Mouse (Mus musculus) bone marrow, adult 2 months (tissue): ENCODE measurements around the gene Pus7l. TPM values are rescaled to one million over a fixed set of nuclear protein-coding genes. Genes with fewer than 3 reads are reported as not detected.
"Not testable (repeated sequence)": the region's sequence is repeated elsewhere in the genome, so short reads cannot be mapped to it uniquely, and the experiment has no call there.

ENCODE experiments used
- H3K27ac ChIP-seq: fragments of 200-500 bp; 2 replicates; pipeline ENCODE4 v1.5.1; 2012; ENCODE audit warnings: low read depth, mild to moderate bottlenecking, control low read depth, inconsistent platforms, low read length; ENCODE audit not compliant: control insufficient read depth, poor library complexity, insufficient read depth
- H3K4me1 ChIP-seq: fragments of 200-500 bp; 2 replicates; pipeline ENCODE4 v1.6.1; 2011; ENCODE audit warnings: low read length; ENCODE audit not compliant: control insufficient read depth, insufficient read depth
- H3K4me3 ChIP-seq: fragments of 200-500 bp; replicated peaks from 2 replicates; pipeline ENCODE3; 2011; ENCODE audit warnings: mild to moderate bottlenecking, low read depth, low read length, control low read depth; ENCODE audit not compliant: control insufficient read depth
- CTCF ChIP-seq: fragments of 200-500 bp; IDR thresholded peaks from 2 replicates; pipeline ENCODE4 v1.5.1; 2011; ENCODE audit warnings: low read length, control low read depth; ENCODE audit not compliant: control insufficient read depth, insufficient read depth
- POLR2A ChIP-seq: fragments of 200-500 bp; IDR thresholded peaks from 2 replicates; pipeline ENCODE4 v1.6.1; 2011; ENCODE audit warnings: low read depth, mild to moderate bottlenecking, control low read depth, low read length, borderline replicate concordance; ENCODE audit not compliant: control insufficient read depth
- WGBS: fragments of 180-500 bp; shearing (Covaris S2); methylation state at CpG from one replicate; pipeline ENCODE4 v1.1.7; 2018; 5-methylcytosine and 5-hydroxymethylcytosine counted together
- polyA plus RNA-seq: library from polyadenylated mRNA; stranded (reverse); fragments of >200 nt; gene quantifications from 2 replicates; pipeline ENCODE4 v1.2.4, GENCODE M21; 2011; ENCODE audit warnings: low replicate concordance; ENCODE audit not compliant: missing spikeins, insufficient read depth, insufficient read length

Gene Pus7l
- polyA plus RNA-seq, 1 experiment = 1.4 TPM

DNA sequence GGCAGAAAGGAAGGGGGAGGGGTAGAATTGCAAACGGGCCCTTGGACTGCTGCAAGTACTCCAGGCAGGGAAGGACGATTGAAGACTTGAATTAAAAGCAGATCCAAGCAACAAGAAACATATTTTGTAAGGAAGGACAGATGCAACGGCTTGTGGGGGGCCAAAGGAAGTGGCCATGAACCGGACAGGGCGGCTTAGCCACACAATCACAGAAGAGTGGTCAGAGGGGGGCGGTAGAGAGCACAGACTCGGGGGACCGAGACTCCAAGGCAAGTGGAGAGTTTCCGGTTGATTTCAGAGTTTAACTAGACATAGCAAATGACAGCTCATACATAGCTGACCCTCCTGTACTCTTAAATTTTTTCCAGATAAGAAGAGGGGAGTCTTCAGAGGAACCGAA, 47.4 kb downstream of the Pus7l start:
- H3K4me1 ChIP-seq = no peaks in the 10 kb centered on the region
- TF ChIP-seq POLR2A (no peak), CTCF (no peak)
- WGBS = 67% methylated on average over 10 of the region's 10 CpGs
- no peak overlapping the region for H3K4me3 ChIP-seq
- H3K27ac ChIP-seq = no peak overlapping the region

DNA sequence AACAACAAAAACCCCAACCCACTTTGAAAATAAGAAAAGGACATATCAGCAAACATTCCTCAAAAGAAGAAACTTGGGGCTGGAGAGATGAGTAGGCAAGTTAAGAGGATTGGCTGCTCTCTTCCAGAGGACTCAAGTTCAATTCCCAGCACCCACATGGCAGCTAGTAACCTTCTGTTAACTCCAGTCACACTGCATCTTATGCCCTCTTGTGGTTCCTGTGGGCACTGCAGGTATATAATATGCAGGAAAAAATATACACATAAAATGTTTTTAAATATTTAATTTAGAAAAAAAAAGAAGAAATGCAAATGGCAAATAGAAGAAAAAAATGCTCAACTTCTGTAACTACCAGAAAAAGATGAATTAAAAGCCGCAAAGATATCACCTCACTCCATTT, 48.9 kb downstream of the Pus7l start:
- WGBS = 88% methylated on average over 1 of the region's 1 CpGs
- H3K4me3 ChIP-seq = no peak overlapping the region

DNA sequence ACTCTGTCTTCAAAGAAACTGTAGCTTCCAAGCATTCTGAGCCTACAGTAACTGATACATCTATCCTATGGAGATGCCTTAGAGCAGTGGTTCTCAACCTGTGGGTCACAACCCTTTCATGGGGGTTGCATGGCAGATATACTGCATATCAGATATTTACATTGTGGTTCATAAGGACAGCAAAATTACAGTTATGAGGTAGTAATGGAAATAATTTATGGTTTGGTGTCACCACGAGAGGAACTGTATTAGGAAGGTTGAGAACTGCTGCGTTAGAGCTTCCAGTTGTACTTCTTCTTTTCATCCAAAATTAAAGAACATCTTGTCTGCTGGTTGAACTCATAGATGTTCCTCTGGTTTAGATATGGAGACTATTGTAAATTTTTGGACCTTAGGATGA, 53.9 kb downstream of the Pus7l start:
- 4% methylated on average over 2 of the region's 2 CpGs for WGBS
- H3K4me3 ChIP-seq = no peak overlapping the region
- no peaks in the 10 kb centered on the region for H3K4me1 ChIP-seq
- H3K27ac ChIP-seq = no peak overlapping the region
- no peak for TF ChIP-seq POLR2A
- no peak for TF ChIP-seq CTCF

More for the DNA sequence above, 48.9 kb downstream of the Pus7l start:
- Histone ChIP-seq H3K27ac (no peak overlapping the region), H3K4me1 (no peaks in the 10 kb centered on the region)
- TF ChIP-seq POLR2A (no peak), CTCF (no peak)

DNA sequence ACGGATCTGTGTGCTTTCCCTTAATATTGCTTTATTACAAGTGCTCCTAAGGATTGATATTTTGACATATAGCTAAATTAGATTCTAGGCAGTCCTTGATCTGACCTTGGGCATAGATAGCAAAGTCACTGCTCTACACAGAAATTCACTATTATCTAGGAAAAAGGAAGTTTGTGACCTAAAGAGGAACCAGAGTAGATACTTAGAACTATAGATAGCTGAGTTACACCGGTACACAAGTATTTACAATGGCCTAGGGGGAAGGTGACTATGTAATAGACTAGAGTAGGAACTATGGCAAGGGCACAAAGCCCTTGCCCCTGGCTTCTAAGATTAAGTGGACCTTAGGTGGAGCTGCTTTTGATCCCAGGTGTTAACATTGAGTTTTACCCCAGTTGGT, 55.3 kb downstream of the Pus7l start:
- 46% methylated on average over 2 of the region's 2 CpGs for WGBS
- H3K27ac ChIP-seq, H3K4me1 ChIP-seq, H3K4me3 ChIP-seq: not testable (repeated sequence)

DNA sequence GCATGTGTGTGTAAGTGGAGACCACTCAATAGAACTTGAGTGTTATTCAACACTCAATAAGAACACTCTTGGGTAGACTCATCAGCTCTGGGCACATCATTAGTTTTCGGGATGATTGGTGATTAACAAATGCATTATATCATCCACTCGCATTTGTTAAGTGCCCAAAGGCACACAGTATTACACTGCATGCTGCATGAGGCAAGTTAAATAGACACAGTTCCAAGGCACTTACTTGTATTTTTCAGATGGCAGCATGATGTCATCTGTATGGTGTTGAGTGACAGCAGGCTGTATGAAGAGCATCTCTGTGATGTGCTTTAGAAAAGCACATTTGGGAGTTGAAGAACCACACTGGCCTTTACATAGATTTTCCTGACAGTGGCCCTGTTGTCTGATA, 60.8 kb downstream of the Pus7l start:
- Histone ChIP-seq H3K4me1 (no peaks in the 10 kb centered on the region; the same call in 1 of the 2 replicates), H3K4me3 (no peak overlapping the region), H3K27ac (no peak overlapping the region)
- WGBS = 84% methylated on average over 2 of the region's 2 CpGs
- TF ChIP-seq POLR2A (no peak), CTCF (no peak)

DNA sequence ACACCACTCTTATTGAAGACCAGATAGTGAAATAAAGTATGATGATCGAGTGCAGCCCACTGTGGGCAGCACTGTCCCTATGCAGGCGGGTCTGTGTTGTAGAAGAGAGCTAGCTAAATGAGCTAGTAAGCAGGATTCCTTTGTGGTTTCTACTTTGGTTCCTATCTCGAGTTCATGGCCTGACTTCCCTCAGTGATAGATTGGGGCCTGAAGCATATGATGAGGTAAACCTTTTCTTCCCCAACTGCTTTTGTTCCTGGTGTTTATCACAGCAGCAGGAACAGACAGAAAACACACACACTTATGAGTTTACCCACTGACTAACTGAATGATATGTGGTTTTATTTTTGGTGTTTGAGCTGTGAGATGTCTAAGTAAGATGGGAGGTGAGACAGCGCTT, 62.6 kb downstream of the Pus7l start:
- no peak overlapping the region for H3K4me3 ChIP-seq
- WGBS = 54% methylated on average over 4 of the region's 4 CpGs

DNA sequence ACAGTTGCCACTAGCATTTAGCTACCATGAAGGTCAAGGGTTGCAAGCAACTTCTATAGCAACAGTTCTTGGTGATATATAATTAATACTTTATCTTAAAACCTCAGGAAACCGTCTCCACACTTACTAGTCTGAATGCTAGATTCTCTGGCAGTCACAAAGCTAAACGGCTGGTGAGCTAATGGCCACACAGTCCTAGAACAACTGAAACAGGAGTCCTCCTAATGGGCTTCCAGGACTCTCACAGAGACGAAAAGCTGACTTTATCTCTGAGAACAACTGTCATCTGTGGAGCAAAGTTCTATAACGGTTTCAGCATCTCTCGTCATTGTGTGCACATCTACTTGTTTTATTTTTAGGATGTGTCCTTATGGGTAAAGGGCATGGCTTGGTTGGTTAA, 63.1 kb downstream of the Pus7l start:
- H3K27ac ChIP-seq = no peak overlapping the region
- 69% methylated on average over 5 of the region's 5 CpGs for WGBS
- H3K4me3 ChIP-seq = no peak overlapping the region
- TF ChIP-seq POLR2A (no peak), CTCF (no peak)
- H3K4me1 ChIP-seq = no peaks in the 10 kb centered on the region; the same call in 1 of the 2 replicates

More for the DNA sequence above, 62.6 kb downstream of the Pus7l start:
- TF ChIP-seq CTCF = no peak
- no peak for TF ChIP-seq POLR2A
- no peaks in the 10 kb centered on the region; the same call in 1 of the 2 replicates for H3K4me1 ChIP-seq
- H3K27ac ChIP-seq = no peak overlapping the region

DNA sequence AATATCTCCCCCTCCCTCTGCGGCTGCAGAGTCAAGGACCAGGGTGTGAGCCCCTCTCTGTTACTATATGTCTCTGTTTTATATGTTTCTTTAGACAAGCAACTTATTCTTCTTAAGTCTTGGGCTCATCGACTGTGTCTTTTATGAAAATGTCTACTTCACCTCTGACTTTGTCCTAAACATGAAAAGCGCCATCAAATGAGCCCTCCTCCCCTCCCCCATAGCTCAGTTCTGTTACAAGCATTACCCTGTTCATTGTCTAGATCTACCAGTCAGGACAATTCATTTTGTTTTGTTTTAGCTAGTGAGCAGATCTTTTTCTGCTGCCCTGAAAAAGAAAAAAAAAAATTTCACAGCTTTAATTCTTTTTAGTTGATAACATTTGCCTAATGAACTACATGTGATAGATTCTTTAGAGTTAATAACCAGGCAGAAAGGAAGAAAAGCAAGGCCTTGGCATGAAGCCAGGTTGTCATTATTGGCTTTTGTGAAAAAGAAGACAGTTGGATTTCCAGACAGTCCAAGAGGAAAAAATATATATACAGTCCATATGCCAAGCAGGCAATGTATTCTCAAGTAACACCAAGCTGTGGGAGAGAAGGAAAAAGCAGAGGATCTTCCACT, 63.7 kb downstream of the Pus7l start:
- Histone ChIP-seq H3K4me1 (no peaks in the 10 kb centered on the region; the same call in 1 of the 2 replicates), H3K4me3 (no peak overlapping the region), H3K27ac (no peak overlapping the region)
- no peak for TF ChIP-seq CTCF
- TF ChIP-seq POLR2A = no peak
- WGBS = 85% methylated on average over 3 of the region's 3 CpGs

DNA sequence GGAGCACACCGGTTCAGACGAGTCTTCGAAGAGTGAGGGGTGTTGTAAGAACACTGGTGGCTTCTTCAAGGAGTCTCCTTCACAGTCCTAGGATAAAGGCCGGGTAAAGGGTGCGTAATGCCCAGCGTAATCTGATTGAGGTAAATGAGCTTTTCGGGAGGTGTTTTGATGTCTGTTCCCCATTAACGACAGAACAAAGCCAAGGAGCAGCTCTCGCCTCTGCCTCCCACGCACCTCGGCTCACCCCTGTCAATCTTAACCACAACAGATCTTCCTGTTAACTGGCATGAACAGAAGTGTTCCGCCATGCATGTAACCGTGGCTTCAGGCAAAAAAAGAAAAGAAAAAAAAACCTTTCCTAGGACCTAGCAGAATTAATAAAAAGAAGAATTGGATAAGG, 64.6 kb downstream of the Pus7l start:
- WGBS = 16% methylated on average over 13 of the region's 13 CpGs
- Histone ChIP-seq H3K27ac (no peak overlapping the region), H3K4me3 (no peak overlapping the region), H3K4me1 (no peaks in the 10 kb centered on the region; the same call in 1 of the 2 replicates)
- TF ChIP-seq POLR2A = no peak
- no peak for TF ChIP-seq CTCF
